Mouse (Mus musculus) neural tube, embryonic 14.5 days (tissue): ENCODE results near the gene Grk3. TPM values are rescaled to one million over a fixed set of nuclear protein-coding genes. Genes with fewer than 3 reads are reported as not detected.

ENCODE experiments used
- ATAC-seq: fragments of 200-750 bp; cut with Nextera tagmentation; 2 replicates; pipeline ENCODE4 v1.8.0; 2017; ENCODE audit warnings: low read depth, mild to moderate bottlenecking, moderate TSS enrichment, moderate library complexity
- H3K27ac ChIP-seq: fragments of 300-500 bp; sonication (generic); 2 replicates; pipeline ENCODE4 v1.5.1; 2014; ENCODE audit warnings: low read depth, mild to moderate bottlenecking, control low read depth, low read length, moderate library complexity, mixed read lengths
- H3K27me3 ChIP-seq: fragments of 300-500 bp; sonication (generic); 2 replicates; pipeline ENCODE4 v1.6.1; 2014; ENCODE audit warnings: low read length; ENCODE audit not compliant: control insufficient read depth, insufficient read depth
- H3K36me3 ChIP-seq: fragments of 300-500 bp; sonication (generic); 2 replicates; pipeline ENCODE4 v1.6.1; 2014; ENCODE audit warnings: low read length, mixed read lengths; ENCODE audit not compliant: control insufficient read depth, insufficient read depth
- H3K4me1 ChIP-seq: fragments of 300-500 bp; sonication (generic); 2 replicates; pipeline ENCODE4 v1.6.1; 2014; ENCODE audit warnings: low read length; ENCODE audit not compliant: control insufficient read depth, insufficient read depth
- H3K4me2 ChIP-seq: fragments of 300-500 bp; sonication (generic); 2 replicates; pipeline ENCODE4 v1.6.1; 2014; ENCODE audit warnings: mild to moderate bottlenecking, low read depth, low read length, control low read depth
- H3K4me3 ChIP-seq: fragments of 300-500 bp; sonication (generic); 2 replicates; pipeline ENCODE4 v1.5.1; 2014; ENCODE audit warnings: low read depth, low read length, control low read depth, mixed read lengths
- H3K9ac ChIP-seq: fragments of 300-500 bp; sonication (generic); replicated peaks from 2 replicates; pipeline ENCODE4 v1.6.1; 2014; ENCODE audit warnings: low read depth, mild to moderate bottlenecking, control low read depth, low read length, mixed read lengths
- H3K9me3 ChIP-seq: fragments of 300-500 bp; sonication (generic); 2 replicates; pipeline ENCODE4 v1.6.1; 2016; ENCODE audit warnings: low read length; ENCODE audit not compliant: control insufficient read depth
- WGBS: fragments of 180-500 bp; shearing (Covaris S2); extraction: QIAGEN DNeasy Blood & Tissue Kit; methylation state at CpG from one replicate; pipeline ENCODE4 v1.1.7; 2014; 5-methylcytosine and 5-hydroxymethylcytosine counted together
- polyA plus RNA-seq: library from polyadenylated mRNA; unstranded; fragments of >200 nt; fragmentation: Nextera tagmentation; extraction: Ambion mirVana; gene quantifications from 2 replicates; pipeline ENCODE4 v1.2.1, GENCODE M21; 2014

Gene Grk3
- 17.4 and 26.6 TPM in 2 replicates for polyA plus RNA-seq

DNA sequence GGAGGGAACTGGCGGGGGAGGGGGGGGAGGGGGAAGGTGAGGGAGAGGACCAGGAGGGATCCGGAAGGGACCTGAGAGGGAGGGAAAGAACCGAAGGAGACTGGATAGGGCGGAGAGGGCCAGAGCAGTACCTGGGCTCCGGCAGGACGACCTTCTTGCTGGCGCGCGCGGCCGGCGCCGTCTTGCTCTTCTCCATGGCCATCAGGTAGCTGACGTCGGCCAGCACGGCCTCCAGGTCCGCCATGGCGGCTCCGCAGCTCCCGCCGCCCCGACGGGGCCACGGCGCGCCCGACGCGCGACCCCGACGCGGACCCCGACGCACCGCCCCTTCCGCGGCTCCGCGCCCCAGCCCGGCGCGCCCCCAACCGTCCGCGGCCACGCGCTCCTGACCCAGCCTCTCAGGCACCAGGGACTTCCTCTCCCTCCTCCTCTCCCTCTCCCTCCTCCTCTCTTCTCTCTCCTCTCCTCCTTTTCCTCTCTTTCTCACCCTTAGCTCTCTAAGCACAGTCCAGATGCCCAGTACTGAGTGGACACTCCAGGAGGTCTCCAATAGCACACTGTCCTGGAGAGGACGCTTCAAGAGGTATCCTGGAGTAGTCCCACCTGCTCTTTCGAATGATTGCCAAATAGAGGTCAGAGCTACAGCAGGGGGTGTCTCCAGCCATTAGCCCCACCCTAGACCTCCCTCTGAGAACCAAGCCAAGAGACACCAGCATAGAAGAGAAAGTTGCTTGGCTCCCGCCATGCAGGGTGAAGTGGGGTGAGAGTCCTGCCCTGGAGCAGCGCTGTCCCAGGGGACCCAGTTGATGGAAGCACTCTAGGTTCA is at the start of gene Grk3:
Gene Grk3 (minus strand): TSS at position 556 of the 826 bp plus-strand sequence.
- peak; percentile 78 for ATAC-seq
- 5% methylated on average over 36 of the region's 52 CpGs for WGBS

DNA sequence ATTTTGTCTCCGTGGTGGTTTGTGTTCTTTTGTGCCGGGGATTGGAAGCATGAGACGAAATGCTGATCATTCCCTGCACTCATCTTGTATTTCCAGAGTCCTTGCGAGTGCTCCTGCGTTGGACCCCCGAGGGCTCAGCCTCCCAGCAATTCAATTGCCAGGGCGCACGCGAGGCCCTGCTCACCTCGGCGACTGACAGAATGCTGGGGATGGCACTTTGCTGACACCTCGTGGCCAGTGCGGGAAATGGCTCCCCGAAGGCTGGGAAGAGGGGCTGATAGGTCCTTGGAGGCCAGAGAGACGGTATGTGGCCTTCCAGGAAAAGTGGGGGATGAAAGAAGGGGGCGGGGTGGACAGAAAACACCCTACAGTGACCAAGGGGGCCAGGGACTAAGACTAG is 38.7 kb upstream of the Grk3 start:
- H3K9ac ChIP-seq = no peak overlapping the region
- H3K4me1 ChIP-seq = no peaks in the 10 kb centered on the region
- H3K4me3 ChIP-seq = no peak overlapping the region
- H3K27me3 ChIP-seq = no peaks in the 10 kb centered on the region
- H3K4me2 ChIP-seq = no peak overlapping the region
- no peaks in the 10 kb centered on the region for H3K9me3 ChIP-seq
- no peak overlapping the region for H3K27ac ChIP-seq
- WGBS = 6% methylated on average over 16 of the region's 16 CpGs
- no peaks in the 10 kb centered on the region for H3K36me3 ChIP-seq
- ATAC-seq = peak; percentile 61; the same call in 1 of the 2 replicates

More for the DNA sequence above, at the start of gene Grk3:
- peak within 1 kb of the TSS; percentile 62 for H3K4me2 ChIP-seq
- 0 out of 2 replicates have a peak within 1 kb of the TSS, but pooled peaks have one; percentile 16 for H3K27ac ChIP-seq
- H3K27me3 ChIP-seq = no peaks in the 10 kb centered on the region
- H3K9ac ChIP-seq = peak within 1 kb of the TSS; percentile 79
- H3K4me3 ChIP-seq = peak within 1 kb of the TSS; percentile 54
- peaks cover 8% of the 10 kb centered on the region; the same call in 1 of the 2 replicates for H3K4me1 ChIP-seq
- no peaks in the 10 kb centered on the region for H3K9me3 ChIP-seq
- H3K36me3 ChIP-seq = no peaks in the 10 kb centered on the region

DNA sequence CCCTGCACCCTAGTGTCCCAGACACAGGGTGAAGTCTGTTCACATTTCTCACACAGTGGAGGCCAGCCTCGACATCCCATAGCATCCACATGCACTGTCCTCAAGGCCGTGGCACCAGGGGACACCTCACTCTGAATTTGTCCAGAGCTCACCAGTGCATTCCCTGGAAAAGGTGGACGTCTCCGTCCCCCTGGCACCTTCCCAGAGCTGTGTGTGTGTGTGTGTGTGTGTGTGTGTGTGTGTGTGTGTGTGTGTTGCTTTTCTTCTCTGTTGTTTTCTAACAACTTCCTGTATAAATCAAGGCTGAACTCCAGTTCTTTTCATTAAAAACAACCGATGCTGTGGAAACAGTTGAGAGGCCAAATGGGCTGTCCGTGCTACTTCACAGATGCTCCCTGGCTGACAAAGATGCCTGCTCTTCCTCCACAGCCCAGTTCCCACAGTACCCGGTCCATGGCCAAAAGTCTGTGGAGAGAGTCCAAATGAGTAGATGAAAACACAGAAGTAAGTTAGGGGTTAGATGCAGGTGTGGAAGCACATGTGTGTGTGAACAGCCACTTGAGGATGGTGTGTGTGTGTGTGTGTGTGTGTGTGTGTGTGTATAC is 35.1 kb upstream of the Grk3 start:
- Histone ChIP-seq H3K36me3 (no peaks in the 10 kb centered on the region), H3K4me1 (no peaks in the 10 kb centered on the region), H3K27ac (peak overlapping the region; percentile 22; the same call in 1 of the 2 replicates), H3K27me3 (no peaks in the 10 kb centered on the region), H3K4me3 (no peak overlapping the region), H3K9me3 (no peaks in the 10 kb centered on the region), H3K4me2 (no peak overlapping the region), H3K9ac (no peak overlapping the region)
- no peak for ATAC-seq
- 46% methylated on average over 7 of the region's 7 CpGs for WGBS

DNA sequence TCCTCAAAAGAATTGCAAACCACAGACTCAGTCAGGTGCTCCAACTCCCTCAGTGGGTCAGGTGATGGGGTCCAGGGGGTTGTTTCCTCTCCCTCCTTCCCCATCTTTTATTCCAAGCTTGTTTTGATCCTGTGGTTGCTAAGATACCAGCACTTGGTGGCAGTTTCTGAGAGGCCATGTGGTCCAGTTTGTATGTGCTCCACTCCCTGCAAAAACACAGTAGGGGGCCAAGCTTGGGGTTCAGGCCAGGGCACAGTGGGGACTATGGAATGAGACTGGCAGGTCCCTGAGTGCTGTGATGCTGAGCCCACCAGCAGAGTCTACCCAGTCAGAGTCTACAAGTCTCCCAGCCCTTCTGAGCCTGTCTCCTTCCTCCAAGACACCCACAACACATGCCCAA is 34.3 kb upstream of the Grk3 start:
- no peak for ATAC-seq
- Histone ChIP-seq H3K27me3 (no peaks in the 10 kb centered on the region), H3K4me1 (no peaks in the 10 kb centered on the region), H3K4me2 (no peak overlapping the region), H3K4me3 (no peak overlapping the region), H3K9me3 (no peaks in the 10 kb centered on the region), H3K27ac (no peak overlapping the region), H3K36me3 (no peaks in the 10 kb centered on the region), H3K9ac (no peak overlapping the region)

DNA sequence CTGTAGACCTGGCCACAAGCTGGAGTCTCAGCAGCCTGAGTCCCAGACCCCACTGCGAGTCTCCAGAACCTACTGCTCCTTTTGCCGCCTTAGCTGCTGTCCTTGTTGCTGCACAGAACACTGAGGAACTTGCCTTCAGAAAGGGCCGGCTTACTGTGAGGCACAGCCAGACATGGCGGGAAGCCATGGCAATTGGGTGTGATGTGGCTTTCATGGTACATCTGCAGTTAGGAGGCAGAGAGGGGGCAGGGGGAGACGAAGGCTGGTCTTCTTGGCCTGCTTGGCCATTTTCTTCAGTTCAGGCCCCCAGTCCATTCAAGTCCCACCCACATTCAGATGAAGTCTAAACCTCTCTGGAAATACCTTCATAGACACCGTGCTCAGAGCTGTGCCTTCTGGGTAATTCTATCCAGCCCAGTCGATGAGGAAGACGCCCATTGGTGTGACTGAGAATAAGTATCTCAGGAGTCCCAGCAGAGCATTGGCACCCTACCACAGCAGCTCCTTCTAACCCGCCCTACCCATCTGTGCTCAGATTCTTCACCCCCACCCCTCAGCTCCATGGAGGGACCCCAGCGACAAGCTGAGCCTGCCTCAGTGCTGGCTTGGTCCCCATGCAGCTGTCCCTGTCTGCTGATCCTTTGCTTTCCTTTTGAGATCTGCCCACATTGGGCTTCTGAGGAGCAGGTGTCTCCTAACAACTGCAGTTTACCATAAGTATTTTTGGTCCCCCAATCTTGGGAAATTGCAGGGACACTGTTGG is 30.1 kb upstream of the Grk3 start:
- ATAC-seq = no peak
- Histone ChIP-seq H3K36me3 (no peaks in the 10 kb centered on the region), H3K27ac (no peak overlapping the region)

DNA sequence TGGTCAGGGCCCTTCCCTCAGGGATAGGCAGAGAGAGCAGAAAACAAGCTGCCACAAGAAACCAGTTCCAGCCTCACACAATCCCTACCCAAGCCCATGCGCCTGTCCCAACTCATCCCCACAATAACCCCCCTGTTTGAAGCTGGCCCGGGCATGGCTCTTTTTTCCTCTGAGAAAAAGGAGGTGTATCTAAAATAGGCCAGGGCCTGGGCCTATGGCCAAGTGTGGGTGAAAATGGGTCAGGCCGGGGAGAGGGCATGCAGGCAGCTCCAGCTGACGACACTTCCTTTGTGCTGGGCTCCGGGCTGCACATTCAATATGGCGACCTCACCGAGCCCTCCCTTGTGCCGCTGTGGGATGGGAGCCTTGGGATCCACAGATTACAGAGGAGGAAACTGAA is 27.9 kb upstream of the Grk3 start:
- H3K9ac ChIP-seq = no peak overlapping the region
- no peak overlapping the region for H3K27ac ChIP-seq
- no peaks in the 10 kb centered on the region for H3K9me3 ChIP-seq
- no peak overlapping the region for H3K4me3 ChIP-seq
- peaks cover 5% of the 10 kb centered on the region; the same call in 1 of the 2 replicates for H3K4me1 ChIP-seq
- no peak for ATAC-seq
- no peaks in the 10 kb centered on the region for H3K27me3 ChIP-seq
- no peaks in the 10 kb centered on the region for H3K36me3 ChIP-seq
- 60% methylated on average over 8 of the region's 8 CpGs for WGBS
- no peak overlapping the region for H3K4me2 ChIP-seq

More for the DNA sequence above, 30.1 kb upstream of the Grk3 start:
- Histone ChIP-seq H3K9ac (no peak overlapping the region), H3K27me3 (no peaks in the 10 kb centered on the region), H3K4me3 (no peak overlapping the region), H3K9me3 (no peaks in the 10 kb centered on the region), H3K4me2 (no peak overlapping the region), H3K4me1 (peaks cover 5% of the 10 kb centered on the region; the same call in 1 of the 2 replicates)
- 87% methylated on average over 10 of the region's 10 CpGs for WGBS

DNA sequence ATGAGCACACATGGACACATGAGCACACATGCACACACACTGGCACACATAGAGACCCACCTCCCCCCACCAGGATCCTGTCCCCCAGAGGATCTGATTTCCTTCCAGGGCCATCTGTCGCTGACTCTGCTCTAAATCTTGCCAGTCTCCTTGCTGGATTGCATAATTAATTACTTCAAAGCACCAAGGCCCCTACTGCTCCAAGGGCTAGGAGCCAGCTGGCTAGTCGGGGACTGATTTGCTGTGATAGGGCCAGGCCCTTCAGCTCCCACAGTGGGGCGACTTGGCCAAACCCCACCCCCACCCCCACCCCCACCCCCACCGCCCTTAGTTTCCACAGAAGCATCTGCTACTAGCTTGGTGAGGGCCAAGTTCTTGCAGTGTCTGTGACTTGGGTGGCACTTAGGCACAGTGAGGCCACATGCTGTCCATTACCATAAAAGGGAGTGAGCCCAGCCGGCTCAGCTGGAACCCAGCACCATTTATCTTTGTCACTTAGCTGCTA is 26.0 kb upstream of the Grk3 start:
- H3K4me1 ChIP-seq = peaks cover 5% of the 10 kb centered on the region; the same call in 1 of the 2 replicates
- WGBS = 5% methylated on average over 5 of the region's 5 CpGs
- H3K9me3 ChIP-seq = no peaks in the 10 kb centered on the region
- H3K36me3 ChIP-seq = no peaks in the 10 kb centered on the region
- no peak overlapping the region for H3K4me2 ChIP-seq
- H3K9ac ChIP-seq = no peak overlapping the region
- H3K27ac ChIP-seq = peak overlapping the region; percentile 29; the same call in 1 of the 2 replicates
- H3K4me3 ChIP-seq = no peak overlapping the region
- no peaks in the 10 kb centered on the region for H3K27me3 ChIP-seq
- ATAC-seq = peak; percentile 92

DNA sequence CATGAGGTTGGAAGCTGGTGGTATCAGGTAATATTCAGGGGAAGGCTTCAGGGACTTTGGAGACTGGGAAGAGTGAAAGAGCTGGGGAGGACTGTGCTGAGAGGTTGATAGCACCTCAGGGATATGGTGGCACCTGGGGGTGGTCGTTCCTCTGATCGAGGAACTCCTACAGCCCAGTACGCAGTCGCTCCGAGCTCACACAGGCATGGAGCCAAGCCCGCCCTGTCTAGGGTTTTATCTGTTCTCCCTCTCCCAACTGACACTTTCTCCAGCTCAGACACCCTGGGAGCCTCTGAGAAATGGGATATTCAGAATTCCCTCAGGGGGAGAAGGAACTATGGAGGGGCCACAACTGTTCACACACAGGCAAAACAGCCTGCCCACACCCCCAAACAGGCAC is 25.2 kb upstream of the Grk3 start:
- no peak for ATAC-seq
- Histone ChIP-seq H3K36me3 (no peaks in the 10 kb centered on the region), H3K27ac (peak overlapping the region; percentile 29; the same call in 1 of the 2 replicates), H3K4me2 (no peak overlapping the region), H3K4me3 (no peak overlapping the region), H3K9ac (no peak overlapping the region), H3K9me3 (no peaks in the 10 kb centered on the region), H3K4me1 (peaks cover 5% of the 10 kb centered on the region; the same call in 1 of the 2 replicates), H3K27me3 (no peaks in the 10 kb centered on the region)
- 33% methylated on average over 6 of the region's 6 CpGs for WGBS
